Mouse (Mus musculus): ENCODE data around the gene Cdkn1b. TPM values are rescaled to one million over a fixed set of nuclear protein-coding genes. Genes with fewer than 3 reads are reported as not detected.

Gene Cdkn1b
- total RNA-seq, 1 experiment from 2014 or later, result 42.8 TPM

DNA sequence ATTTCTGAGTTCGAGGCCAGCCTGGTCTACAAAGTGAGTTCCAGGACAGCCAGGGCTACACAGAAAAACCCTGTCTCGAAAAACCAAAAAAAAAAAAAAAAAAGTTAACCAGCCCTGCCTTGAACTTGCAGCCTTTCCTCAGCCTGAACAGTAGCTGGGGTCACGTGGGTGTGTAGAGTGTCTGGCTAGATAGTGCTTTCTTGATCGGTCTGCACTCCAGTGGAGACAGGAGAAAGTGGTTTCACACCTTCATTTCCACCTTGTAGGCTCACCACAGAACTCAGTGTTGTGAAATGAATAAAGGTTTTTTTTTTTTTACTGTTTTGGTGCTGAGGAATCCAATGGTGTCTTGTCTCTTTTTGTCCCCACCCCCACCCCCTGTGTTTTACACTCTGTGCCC, 16.8 kb upstream of the Cdkn1b start:
- DNase-seq, result no peak

DNA sequence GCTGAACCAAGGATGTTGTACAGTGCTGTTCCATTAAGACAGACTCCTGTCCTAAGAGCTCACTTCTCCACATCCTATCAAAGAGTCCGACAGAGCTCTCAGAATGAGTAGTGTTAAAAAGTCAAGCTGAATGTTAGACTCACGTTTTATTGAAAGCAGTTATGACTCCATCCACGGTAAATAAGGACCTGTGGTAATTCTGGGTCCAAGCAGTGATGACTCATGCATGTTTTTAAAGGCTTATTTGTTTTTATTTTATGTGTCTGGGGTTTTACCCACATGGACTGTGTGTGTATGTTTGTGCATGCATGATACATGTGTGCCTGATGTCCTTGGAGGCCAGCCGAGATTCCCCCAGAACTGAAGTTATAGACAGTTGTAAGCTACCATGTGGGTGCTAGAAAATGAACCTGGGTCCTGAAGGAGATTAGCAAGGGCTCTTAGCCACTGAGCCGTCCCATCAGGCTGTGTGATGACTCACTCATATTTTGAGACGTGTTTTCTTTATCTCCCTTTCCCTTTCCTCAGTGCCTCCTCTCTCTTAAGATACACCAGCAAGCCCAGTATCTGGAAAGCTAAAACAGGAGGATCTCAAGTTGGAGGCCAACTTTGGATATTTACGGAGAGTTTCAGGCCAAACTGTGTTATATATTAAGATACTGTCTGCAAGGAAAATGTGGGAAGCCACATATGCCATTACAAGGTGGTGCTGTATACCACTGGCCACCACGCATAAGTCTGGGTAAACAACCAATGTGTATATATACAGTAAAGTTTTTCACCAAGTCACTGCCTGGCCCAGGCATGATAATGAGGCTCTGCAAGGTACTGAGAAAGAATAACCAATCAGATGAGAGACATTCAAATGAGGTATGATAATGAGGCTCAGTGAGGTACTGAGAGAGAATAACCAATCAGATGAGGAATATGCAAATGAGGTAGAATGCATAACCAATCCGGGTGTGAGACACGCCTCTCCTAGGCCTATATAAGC, 16.0 kb upstream of the Cdkn1b start:
- no peak for DNase-seq

DNA sequence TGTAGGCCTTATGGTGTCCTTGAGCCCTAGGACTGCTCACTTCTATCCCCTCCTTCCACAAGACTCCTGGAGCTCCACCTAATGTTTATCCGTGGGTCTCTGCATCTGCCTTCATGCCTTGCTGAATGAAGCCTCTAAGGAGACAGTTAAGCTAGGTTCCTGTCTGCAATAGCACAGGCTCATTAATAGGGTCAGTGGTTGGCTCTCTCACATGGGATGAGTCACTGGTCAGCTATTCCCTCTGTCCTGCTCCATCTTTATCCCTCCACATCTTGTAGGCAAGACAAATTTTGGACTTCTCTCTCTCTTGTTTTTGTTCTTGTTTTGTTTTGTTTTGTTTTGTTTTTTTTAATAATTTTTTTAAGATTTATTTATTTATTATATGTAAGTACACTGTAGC, 14.4 kb upstream of the Cdkn1b start:
- DNase-seq, result no peak

DNA sequence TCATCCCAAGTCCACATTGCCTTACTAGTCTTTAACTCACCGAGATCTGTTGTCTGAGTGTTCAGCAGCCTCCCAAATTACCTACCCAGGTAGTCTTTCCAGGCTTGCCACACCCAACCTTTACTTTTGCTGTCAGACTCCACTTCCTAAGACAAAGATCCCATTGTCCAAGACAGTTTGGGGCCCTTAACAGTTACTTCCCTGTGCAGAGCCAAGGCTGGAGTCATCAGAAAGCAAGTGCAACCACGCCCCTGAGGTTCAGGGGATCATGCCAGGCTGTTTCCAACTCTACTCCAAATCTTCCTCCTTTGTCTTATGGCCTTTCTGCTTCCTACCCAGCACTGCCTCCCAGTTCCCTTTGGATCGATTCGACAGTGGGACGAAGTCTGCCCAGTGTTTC, 5.7 kb upstream of the Cdkn1b start:
- DNase-seq, result no peak

DNA sequence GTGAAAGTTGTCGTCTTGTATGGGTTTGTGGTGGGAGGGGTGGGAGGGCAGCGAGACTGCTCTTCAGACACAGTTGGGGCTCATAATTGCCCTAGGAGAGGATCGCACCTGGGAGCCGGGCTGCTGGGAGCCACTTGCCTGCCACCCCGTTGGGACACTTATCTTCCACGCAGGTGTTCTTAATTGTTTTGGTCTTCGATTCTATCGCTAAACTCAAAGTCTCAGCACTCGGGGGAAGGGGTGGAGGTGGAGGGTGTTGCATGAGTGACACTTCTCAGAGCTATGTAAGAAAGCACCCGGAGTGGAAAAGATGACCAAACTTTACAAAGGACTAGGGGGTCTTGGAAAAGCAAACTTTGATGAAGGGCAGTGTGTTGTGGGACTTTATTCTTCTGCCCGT, 3.6 kb upstream of the Cdkn1b start:
- DNase-seq, result peak; percentile 37

DNA sequence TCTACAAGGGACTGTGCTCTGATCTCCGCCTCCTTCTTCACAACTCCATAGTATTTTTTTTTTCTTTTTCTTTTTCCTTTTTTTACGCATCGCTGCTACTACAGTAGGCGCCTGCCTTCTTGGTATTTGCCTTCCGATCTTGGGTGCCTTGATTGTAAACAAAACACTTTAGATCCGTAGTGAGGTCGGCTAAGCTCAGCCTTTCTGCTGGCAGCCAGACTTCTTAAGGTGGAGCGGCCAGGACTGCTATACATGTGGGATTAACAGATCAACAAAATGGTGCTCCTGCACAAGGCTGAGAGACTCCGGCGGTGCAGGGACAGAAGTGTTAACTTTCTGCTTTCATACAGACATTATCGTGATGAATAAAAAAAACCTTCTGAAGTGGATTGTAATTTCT, 3.1 kb upstream of the Cdkn1b start:
- peak; percentile 76 for DNase-seq

DNA sequence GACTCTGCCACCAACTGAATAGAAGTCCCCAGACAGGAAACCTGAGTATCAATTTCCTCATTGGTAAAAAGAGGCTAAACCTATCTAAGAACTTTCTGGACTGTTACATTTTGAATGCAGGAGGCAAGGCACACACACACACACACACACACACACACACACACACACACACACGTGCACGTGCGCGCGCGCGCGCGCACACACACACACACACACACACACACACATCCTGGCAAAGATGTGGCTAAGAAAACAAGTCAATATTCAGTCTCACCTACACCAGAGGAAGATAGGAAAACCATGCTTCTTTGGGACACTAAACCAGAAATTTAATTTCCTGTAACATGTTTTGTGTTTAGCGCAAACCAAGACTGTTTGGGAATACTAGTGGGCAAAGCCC, 1.4 kb upstream of the Cdkn1b start:
- DNase-seq, result no peak

DNA sequence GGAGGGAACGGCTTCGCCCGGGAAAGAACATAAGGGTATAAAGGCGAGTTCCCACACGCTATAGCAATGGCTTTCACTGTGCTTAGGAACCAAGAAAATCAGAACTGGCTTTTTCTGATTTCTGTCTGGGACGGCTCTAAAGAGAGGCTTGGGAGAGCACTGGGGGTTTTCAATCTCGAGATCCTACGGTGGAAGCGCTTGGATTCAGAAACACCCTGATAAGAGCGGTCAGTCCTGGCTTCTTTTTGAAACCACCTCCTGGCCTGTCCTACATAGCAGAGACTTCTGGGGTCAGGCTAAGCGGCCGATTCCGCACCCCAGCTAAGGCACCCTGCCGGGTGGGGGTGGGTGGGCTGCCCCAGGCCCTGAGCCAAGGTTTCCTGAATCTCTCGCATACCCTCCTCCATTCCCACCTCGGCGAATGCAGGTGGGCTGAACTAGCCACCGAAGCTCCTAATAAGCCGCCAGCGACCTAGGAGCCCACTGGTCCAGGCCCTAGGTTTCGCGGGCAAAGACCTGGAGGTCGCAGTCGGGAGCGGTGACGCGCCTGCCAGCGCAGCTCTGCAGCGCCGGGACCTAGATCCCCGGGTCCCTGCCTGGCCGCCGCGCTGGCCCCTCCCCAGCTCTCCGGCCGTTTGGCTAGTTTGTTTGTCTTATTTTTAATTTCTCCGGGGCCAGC, 551 bp upstream of the Cdkn1b start:
- no peak for DNase-seq

DNA sequence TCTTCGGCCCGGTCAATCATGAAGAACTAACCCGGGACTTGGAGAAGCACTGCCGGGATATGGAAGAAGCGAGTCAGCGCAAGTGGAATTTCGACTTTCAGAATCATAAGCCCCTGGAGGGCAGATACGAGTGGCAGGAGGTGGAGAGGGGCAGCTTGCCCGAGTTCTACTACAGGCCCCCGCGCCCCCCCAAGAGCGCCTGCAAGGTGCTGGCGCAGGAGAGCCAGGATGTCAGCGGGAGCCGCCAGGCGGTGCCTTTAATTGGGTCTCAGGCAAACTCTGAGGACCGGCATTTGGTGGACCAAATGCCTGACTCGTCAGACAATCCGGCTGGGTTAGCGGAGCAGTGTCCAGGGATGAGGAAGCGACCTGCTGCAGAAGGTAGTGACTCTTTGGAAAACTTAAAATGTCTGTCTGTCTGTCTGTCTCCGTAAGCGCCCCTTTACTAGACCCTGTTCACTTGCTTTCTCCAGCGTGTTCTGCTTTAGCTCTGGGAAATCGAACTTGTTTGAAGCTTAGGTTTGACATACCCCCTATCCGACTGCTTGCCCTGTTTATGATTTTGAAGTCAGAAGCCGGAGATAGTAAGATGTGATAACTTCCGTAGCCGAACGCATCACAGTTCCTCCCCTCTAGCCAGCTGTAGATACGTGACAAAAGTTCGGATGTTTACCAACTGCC, 953 bp downstream of the Cdkn1b start:
- DNase-seq, result peak; percentile 73

DNA sequence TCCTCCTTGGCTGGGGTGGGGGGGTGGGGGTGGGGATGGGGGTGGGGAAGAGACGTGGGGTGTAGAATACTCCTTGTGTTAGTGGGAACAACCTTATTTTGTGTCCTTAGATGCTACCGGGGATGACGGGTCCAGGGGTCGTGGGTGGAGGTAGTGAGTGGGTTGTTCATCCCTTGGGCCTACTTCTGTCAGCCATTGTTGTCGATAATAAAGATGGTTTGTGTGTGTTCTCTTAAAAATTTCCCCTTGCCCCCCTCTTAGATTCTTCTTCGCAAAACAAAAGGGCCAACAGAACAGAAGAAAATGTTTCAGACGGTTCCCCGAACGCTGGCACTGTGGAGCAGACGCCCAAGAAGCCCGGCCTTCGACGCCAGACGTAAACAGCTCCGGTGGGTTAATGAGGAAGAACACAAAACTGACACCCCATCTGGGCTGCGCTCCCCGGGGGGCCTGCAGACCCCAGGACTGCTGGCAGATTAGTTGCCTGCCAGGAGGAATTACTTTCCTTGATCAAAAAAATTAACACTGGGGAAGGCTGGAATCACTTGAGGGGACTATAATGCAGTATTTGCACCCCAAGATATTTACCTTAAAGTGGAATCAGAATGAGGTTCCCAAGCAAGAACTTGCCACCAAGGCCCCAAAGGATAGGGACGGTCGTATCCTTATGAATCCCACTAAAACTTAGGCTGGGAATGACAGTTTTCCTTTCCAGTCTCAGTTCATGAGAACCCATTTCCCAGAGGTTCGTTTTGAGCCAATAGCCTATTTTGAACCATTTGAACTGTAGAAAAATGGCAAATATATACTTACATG, 1.7 kb downstream of the Cdkn1b start:
- no peak for DNase-seq

DNA sequence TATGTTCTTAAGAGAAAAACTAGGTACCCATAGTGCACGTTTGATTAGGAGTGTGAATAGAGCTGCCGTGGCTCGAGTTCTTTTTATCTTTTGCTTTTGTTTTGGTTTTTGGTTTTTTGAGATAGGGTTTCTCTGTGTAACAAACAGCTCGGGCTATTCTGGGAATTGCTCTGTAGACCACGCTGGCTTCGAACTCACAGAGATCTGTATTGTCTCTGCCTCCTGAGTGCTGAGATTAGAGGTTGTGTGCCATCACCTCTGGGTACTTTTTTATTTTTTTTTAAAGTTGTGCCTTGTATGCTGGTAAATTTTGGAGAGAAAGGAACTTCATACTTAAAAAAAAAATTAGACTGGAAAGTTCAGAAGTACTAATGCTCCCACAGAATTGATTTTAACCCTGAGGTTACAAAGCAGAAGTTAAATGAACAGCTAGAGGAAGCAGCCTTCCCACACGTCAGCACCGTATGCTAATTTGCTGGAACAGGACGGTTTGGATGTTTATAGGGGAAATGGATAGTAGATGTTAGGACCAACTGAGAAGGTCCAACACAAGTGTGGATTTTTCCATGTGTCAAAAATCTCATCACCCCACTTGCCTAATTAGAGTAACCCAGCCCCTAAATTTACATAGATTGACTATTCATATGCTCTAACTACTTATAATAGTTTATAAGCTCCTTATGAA, 2.5 kb downstream of the Cdkn1b start:
- no peak for DNase-seq

DNA sequence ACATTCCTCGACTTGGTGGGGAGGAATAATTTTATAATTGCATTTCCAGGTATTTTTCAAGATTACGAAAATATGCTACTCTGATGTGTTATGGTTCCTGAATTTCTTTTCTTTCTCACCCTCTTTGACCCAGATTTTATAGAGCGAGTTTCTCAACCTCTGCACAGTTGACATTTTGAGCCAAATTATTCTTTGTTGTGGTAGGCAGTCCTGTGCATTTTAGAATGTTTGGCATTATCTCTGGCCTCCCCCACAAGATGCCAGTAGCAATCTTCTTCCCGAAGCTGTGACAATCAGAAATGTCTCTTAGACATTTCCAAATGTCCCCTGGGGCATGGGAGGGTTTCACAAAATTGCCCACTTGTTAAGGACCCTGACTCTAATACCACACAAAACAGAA, 3.5 kb downstream of the Cdkn1b start:
- no peak for DNase-seq

DNA sequence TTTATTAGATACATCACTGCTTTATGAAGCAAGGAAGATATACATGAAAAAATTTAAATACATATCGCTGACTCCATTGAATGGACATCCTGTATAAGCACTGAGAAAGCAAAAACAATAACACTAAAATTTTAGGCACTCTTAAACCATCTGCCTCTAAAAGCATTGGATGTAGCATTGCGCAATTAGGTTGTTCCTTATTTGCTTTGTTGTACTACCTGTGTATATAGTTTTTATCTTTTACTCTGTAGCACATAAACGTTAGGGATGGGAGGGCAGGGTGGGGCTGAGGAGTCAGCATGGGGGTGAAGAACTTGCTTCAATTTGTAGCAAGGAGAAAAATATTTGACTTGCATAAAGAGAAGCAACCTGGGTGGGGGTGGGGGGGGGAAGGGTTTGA, 4.1 kb downstream of the Cdkn1b start:
- DNase-seq, result no peak

DNA sequence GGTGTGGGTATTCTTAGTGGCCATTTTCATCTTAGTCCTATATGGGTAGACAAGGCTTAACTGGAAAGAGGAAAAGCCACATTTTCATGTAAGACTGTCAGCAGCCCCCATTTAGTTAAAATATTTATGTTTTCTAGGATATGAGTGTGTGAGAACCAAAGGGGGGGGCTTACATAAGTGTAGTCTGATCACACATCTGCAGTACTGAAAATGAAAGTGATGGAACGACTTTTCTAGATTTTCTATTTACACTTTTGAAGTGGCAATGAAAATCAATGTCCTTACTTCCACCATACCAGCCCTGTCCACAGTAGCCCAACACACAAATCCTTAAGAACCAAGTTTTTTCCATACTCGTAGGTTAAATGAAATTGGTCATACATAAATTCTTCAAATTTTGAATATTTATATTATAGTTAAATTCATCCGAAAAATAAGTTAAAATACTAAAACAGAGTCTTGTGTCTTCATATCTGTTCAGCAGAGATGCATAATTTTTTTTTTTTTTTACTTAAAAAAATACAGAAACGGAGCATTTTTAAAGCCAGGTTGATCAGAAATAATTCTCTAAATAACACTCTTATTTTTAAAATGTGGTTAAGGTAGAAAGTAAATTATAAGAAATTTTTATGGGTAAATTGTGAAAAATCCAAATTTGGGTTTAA, 5.6 kb downstream of the Cdkn1b start:
- no peak for DNase-seq

DNA sequence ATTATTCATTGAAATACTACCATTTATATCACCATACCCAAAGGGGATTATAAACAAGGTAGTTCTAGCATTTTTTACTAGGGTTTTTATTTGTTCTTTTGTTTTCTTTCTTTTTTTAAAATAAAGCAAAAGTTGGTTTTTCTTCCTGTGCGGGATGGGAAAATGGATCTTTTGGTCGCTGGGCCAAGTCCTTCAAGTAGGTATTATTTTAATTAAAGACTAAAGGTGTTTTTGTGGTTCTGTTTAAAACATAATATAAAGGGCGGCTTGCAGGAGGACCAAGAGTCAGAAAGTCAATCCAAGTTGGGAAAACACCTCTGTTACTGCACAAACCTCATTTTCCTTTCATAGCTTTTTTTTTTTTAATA, 6.1 kb downstream of the Cdkn1b start:
- DNase-seq, result no peak

DNA sequence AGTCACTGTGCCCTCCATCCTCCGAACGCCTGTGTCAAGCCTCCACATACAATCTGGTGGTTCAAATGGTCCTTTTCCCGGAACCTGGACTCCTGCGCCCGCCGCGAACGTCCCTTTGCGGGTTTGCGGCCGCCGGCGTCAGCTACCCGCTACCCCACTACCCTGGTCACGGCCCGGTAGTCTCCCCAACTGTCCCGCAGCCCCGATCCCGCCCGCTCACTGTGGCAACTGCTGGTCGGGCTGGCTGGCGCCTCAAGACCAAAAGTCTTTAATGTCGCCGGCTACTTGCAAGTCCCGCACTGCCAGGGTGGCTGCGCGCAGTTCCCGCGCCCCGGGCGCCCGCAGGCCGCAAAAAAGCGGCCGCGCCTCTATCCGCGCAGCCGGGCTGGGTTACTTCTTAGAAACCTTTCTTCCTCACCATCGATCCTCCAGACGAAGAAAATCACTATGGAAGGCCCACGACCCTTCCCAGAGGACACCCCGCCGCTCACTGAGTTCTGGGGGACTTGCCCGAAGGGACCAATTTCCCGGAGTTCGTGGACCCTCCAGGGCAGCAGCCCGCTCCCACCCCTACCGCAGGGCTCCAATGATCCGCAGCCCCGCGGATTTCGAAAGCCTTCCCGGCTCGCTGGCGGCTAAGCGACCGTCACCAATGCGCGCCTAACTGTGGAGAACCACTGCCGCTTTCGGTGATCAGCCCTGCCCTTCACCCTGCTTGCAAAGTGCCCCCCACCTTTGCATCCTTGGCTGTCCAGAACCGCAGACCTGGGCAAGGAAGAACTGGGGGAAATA, 6.8 kb downstream of the Cdkn1b start:
- peak; percentile 85 for DNase-seq

DNA sequence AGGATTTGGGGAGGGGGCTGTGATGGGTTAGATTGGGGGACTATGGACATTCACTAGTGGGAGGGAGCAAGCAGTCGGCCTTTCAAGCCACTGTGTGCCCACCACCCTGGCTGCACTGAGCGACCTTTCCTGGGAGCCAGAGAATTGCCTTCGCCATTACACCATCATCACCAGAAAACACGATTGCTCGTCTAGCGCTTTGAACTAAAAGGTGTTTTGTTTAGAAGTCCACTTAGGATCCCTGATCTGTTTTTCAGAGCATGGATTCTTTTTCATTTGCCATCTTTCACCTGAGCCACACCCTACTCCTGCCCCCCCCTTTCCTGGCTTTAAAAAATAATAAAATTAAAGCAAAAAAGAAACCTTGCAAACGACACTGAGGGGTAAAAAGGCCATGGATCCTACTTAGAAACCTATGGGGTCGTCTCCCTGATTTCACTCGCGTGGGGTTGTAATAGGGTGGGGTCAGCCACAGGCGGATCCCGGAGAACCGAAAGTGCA, 7.4 kb downstream of the Cdkn1b start:
- DNase-seq, result no peak

DNA sequence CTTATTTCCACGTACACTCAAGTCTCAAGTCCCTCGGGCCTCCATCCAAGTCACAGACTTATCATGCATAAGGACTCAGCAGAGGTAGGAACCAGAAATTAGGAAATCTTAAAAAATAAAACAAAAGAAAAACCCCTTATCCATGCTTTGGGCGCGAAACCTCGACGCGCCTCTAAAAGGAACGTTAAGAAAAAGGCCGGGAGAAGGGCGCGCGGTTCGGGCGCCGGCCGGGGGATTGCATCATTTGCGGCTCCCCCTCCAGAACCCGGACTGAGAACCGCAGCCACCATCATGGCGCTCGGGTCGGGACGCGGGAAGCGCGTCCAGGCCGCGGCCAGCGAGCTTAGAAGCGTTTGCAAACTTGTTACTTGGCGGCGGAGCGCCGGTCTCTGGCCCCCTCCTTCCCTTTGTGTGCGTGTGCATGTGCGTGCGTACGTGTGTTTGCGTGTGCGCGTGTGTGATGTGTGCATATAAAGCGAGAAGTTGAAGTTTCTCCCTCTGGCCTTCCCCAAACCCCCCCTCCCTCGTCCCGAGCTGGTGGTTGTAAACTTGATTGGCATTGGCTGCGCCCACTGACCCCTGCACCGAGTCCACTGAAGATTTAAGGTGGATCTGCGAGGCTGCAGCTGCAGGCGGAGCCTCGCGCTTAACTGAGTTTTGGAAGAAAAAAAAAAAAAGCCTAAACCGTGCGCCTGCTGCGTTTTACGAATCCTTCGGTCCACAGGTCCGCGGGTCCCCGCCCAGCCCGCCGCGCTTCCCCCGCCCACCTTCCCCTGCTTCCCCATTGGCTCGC, 8.1 kb downstream of the Cdkn1b start:
- peak; percentile 94 for DNase-seq

DNA sequence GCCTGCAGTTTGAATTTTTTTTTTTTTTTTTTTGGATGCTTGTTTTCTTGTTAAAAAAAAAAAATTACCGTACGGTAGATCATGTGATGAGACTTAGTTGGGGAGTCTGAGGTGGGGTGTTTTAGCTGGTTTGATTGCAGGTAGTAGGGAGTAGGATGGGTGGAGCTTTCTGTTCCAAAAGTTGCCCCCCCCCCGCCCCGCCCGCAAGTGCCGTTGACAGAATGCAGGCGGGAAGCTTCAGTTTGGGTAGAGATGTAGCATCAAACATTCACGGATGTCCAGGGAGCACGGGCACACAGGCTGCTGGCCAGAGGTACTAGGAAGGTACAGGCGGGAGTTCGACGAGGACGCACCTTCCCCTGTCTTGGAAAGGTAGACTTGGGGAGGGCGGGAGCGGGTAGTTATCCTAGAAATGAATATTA, 8.7 kb downstream of the Cdkn1b start:
- peak; percentile 45 for DNase-seq

Measured in adrenal gland, postnatal 14 days (tissue).